17 mouse cellular contexts compared by ENCODE assay signal in the genomic region with DNA sequence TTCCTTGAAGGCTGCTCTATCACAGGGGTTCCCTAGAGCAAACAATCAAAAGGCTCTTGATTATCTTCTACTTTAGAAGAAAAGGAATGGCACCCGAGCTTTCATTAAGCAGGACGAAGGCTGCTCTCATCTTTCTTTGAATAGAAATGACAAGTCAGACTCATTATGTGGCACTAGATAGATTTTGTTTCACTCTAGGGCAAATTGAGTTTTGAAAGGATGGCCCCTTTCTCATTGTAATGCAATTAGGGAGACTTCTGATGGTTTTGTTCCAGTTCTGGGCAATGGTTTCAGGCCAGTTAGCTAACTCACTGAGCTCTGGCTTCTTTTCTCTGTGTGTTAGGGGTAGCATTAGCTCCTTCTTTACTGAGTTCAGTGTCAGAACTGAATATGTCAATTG.
"Had no signal": no experiment of that assay in that cellular context is flagged by ENCODE, and none has a peak within 500 bp of the region (broad histone marks: within the 10 kb centered on the region; RNA-seq: fewer than 3 reads in every experiment).

No protein-coding gene starts in this region.

- H3K9me3 ChIP-seq: liver, embryonic 15.5 days; lung, embryonic 15.5 days; megakaryocyte, embryonic 14.5 days; midbrain, embryonic 12.5 days; midbrain, embryonic 15.5 days; neural tube, embryonic 12.5 days had no signal

- H3K4me3 ChIP-seq: lung, embryonic 15.5 days; midbrain, embryonic 12.5 days; neural tube, embryonic 12.5 days had no signal

- H3K9ac ChIP-seq: liver, embryonic 15.5 days; liver, postnatal 0 days; lung, embryonic 15.5 days; midbrain, embryonic 12.5 days; midbrain, embryonic 15.5 days; neural tube, embryonic 12.5 days had no signal

- H3K27ac ChIP-seq: liver, embryonic 15.5 days; lung, embryonic 15.5 days; macrophage; midbrain, embryonic 12.5 days; midbrain, embryonic 15.5 days; neural tube, embryonic 12.5 days had no signal

- H3K36me3 ChIP-seq: liver, embryonic 15.5 days; lung, embryonic 15.5 days; midbrain, embryonic 12.5 days; midbrain, embryonic 15.5 days; neural tube, embryonic 12.5 days had no signal

- H3K27me3 ChIP-seq: neural tube, embryonic 12.5 days had no signal

- DNase-seq: liver, postnatal 0 days; lung, adult 2 months; lung, postnatal 14 days; lung, postnatal 36 days; right cerebral cortex, postnatal 25 days; right cerebral cortex, postnatal 4 days; spleen, adult 18-20 months; thymus, adult 18-20 months; thymus, postnatal 14 days; thymus, postnatal 36 days had no signal

- ATAC-seq: midbrain, embryonic 15.5 days had no signal

- H3K4me1 ChIP-seq: liver, embryonic 15.5 days; neural tube, embryonic 12.5 days had no signal
